Mouse (Mus musculus) stomach, postnatal 0 days (tissue): ENCODE data around the gene C530008M17Rik. TPM values are rescaled to one million over a fixed set of nuclear protein-coding genes. Genes with fewer than 3 reads are reported as not detected.

Experiments
- ATAC-seq: fragments of 200-750 bp; cut with Nextera tagmentation; 2 replicates; pipeline ENCODE4 v1.8.0; 2017; ENCODE audit not compliant: low FRiP score, low TSS enrichment
- DNase-seq: peaks from one replicate; pipeline ENCODE4 v3.0.0-alpha.2; 2016; ENCODE audit warnings: low spot score
- H3K27ac ChIP-seq: fragments of 300-500 bp; sonication (generic); replicated peaks from 2 replicates; pipeline ENCODE4 v1.5.1; 2014; ENCODE audit warnings: mild to moderate bottlenecking, control low read depth
- H3K27me3 ChIP-seq: fragments of 300-500 bp; sonication (generic); 2 replicates; pipeline ENCODE4 v1.6.1; 2014; ENCODE audit warnings: low read length; ENCODE audit not compliant: control insufficient read depth, insufficient read depth
- H3K36me3 ChIP-seq: fragments of 300-500 bp; sonication (generic); 2 replicates; pipeline ENCODE4 v1.6.1; 2014; ENCODE audit warnings: low read length, mixed read lengths; ENCODE audit not compliant: control insufficient read depth, insufficient read depth
- H3K4me1 ChIP-seq: fragments of 300-500 bp; sonication (generic); replicated peaks from 2 replicates; pipeline ENCODE4 v1.6.1; 2014; ENCODE audit warnings: antibody characterized with exemption; ENCODE audit not compliant: control insufficient read depth, insufficient read depth
- H3K4me2 ChIP-seq: fragments of 300-500 bp; sonication (generic); replicated peaks from 2 replicates; pipeline ENCODE4 v1.6.1; 2014; ENCODE audit warnings: low read depth, mild to moderate bottlenecking, control low read depth, moderate library complexity
- H3K4me3 ChIP-seq: fragments of 300-500 bp; sonication (generic); 2 replicates; pipeline ENCODE4 v1.5.1; 2014; ENCODE audit warnings: low read depth, low read length, control low read depth
- H3K9ac ChIP-seq: fragments of 300-500 bp; sonication (generic); 2 replicates; pipeline ENCODE4 v1.6.1; 2014; ENCODE audit warnings: mild to moderate bottlenecking, low read length, control low read depth, mixed read lengths
- H3K9me3 ChIP-seq: fragments of 300-500 bp; sonication (generic); 2 replicates; pipeline ENCODE4 v1.6.1; 2016; ENCODE audit warnings: low read length; ENCODE audit not compliant: control insufficient read depth
- CTCF ChIP-seq: IDR thresholded peaks from 2 replicates; pipeline ENCODE4 v1.5.1; 2016; ENCODE audit warnings: antibody characterized with exemption, low read depth, mild to moderate bottlenecking, moderate library complexity
- EP300 ChIP-seq: optimal IDR thresholded peaks from 2 replicates; pipeline ENCODE3; 2016; ENCODE audit warnings: antibody characterized with exemption
- WGBS: fragments of 180-500 bp; shearing (Covaris S2); extraction: QIAGEN DNeasy Blood & Tissue Kit; methylation state at CpG from one replicate; pipeline ENCODE4 v1.1.7; 2014; 5-methylcytosine and 5-hydroxymethylcytosine counted together
- polyA plus RNA-seq: library from polyadenylated mRNA; unstranded; fragments of >200 nt; fragmentation: Nextera tagmentation; extraction: Ambion mirVana; gene quantifications from 2 replicates; pipeline ENCODE4 v1.2.1, GENCODE M21; 2015

C530008M17Rik gene
- polyA plus RNA-seq, 1 experiment from 2014 or later = 3.6 TPM

DNA sequence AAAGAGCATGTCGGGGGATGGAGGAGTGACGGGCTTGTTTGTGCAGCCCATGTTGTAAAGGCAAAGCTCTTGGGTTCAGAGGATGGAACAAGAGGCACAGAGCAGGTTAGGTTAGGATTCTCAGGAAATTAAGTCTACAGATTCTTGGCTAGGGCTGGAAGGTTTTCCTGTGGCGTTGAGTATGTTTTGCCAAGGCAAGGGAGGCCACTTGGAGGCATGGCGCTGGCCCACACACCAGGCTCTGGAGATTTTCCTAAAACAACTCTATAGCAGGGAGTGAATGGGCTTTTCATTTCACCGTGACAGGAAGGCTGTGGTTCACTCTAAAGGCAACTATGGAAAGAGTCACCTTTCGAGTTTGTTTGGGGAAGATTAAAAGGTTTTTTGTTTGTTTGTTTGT lies 32.3 kb downstream of the C530008M17Rik start:
- WGBS = 83% methylated on average over 6 of the region's 6 CpGs

DNA sequence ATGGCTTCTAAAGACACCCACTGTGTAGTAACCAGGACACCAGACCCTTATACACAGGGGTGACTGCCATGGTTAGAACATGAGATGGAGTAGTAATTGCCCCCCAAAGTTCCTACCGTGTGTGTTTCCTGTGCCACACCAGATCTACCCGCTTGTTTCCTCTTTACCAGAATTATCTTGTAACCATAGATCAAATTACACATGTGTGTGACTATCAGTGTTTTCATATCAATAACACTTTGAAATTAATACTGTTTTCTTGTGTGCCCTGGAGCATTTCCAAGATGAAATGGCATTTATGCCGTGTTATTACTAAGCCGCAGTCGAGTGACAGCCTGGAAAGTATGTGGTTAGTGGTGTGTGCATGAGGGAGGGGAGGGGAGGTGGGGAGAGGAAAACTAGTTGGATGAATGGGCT lies 33.9 kb downstream of the C530008M17Rik start:
- Histone ChIP-seq H3K9me3 (no peaks in the 10 kb centered on the region), H3K4me3 (no peak overlapping the region), H3K36me3 (no peaks in the 10 kb centered on the region), H3K4me2 (no peak overlapping the region), H3K9ac (no peak overlapping the region), H3K27ac (no peak overlapping the region), H3K4me1 (no peaks in the 10 kb centered on the region), H3K27me3 (no peaks in the 10 kb centered on the region)
- DNase-seq (no peak), ATAC-seq (no peak)
- TF ChIP-seq EP300 (no peak), CTCF (no peak)
- WGBS = 65% methylated on average over 5 of the region's 5 CpGs

More for the DNA sequence above, 32.3 kb downstream of the C530008M17Rik start:
- no peaks in the 10 kb centered on the region for H3K4me1 ChIP-seq
- ATAC-seq (no peak), DNase-seq (no peak)
- H3K9ac ChIP-seq = no peak overlapping the region
- H3K27ac ChIP-seq = no peak overlapping the region
- H3K36me3 ChIP-seq = no peaks in the 10 kb centered on the region
- no peaks in the 10 kb centered on the region for H3K27me3 ChIP-seq
- H3K4me3 ChIP-seq = no peak overlapping the region
- no peaks in the 10 kb centered on the region for H3K9me3 ChIP-seq
- no peak overlapping the region for H3K4me2 ChIP-seq
- no peak for TF ChIP-seq CTCF
- TF ChIP-seq EP300 = no peak

DNA sequence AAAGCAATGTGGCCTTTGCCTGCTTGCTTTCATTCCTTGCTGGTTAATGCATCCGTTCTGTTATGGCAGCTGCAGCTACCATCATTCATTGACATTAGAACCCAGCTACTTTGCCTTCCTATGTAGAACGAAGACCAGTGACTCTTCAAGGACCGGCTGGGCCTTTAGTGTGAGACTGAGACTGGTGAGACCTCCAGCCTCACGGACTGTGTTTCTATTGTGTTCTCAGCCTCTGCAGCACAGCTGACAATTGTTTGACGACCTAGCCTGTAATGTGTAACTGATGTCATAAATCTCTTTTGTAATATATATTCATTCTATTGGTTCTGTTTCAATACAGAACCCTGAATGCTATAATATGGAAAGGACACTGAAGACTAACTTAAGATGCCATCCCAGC lies 34.9 kb downstream of the C530008M17Rik start:
- 83% methylated on average over 5 of the region's 5 CpGs for WGBS
- H3K4me2 ChIP-seq = no peak overlapping the region
- no peak for ATAC-seq

DNA sequence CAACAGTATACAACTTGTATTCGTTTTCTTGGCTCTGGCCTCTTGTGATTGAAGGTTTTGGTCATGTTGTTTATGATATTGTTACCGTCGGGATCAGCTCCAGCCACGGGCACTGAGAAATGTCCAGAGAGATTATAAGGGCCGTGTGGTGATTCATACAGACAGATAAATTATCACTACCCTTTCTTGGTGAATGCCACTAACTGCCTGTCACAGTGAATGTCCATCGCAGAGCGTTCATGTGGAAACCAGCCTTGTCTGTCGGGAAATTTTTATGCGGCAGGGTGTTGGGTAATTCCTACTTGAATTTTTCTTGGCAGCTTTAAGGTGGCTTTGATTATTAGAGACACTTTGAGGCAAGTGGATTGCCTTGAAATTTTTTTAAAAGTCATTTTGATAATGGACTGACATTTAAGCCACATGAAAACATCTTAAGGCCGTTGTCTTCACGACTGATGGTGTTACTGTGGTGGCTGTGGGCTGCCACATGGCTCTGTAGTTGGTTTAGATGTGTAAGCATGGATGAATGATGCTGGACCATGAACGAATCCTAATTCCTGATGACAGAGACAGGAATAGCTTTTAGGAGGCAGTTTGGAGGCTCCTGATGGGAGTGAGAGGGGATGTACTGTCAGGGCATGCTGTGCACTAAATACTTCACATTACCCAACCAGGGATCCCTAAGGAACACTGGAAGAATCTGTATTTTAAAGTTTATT lies 35.6 kb downstream of the C530008M17Rik start:
- Histone ChIP-seq H3K4me1 (no peaks in the 10 kb centered on the region), H3K9ac (no peak overlapping the region), H3K27me3 (no peaks in the 10 kb centered on the region), H3K4me2 (no peak overlapping the region), H3K9me3 (no peaks in the 10 kb centered on the region), H3K4me3 (no peak overlapping the region), H3K27ac (no peak overlapping the region), H3K36me3 (no peaks in the 10 kb centered on the region)
- DNase-seq (no peak), ATAC-seq (no peak)
- WGBS = 76% methylated on average over 12 of the region's 12 CpGs
- no peak for TF ChIP-seq CTCF
- TF ChIP-seq EP300 = no peak

More for the DNA sequence above, 34.9 kb downstream of the C530008M17Rik start:
- Histone ChIP-seq H3K4me1 (no peaks in the 10 kb centered on the region), H3K9me3 (no peaks in the 10 kb centered on the region), H3K4me3 (no peak overlapping the region), H3K36me3 (no peaks in the 10 kb centered on the region), H3K27me3 (no peaks in the 10 kb centered on the region), H3K27ac (no peak overlapping the region), H3K9ac (no peak overlapping the region)
- DNase-seq = no peak
- TF ChIP-seq EP300 (no peak), CTCF (no peak)

DNA sequence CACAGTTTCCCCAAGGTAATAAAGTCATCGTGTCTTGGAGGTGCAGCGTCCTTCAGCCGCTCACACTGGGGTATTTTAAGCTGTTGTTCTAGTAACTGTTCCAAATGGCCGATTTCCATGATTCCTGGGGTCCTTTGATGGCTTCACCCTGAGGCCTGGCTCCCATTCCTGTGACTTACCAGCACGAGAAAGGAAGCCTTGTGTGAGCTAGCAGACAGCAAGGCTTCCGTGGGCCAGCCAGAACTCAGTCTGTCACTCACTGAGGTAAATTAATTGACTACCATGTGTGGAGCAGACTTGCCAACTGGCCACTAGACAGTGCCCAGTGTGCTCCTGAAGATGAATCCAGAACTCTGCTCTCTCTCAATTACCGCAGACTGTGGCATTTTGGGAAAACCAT lies 41.2 kb downstream of the C530008M17Rik start:
- DNase-seq = no peak
- no peak overlapping the region for H3K4me2 ChIP-seq
- no peak overlapping the region for H3K4me3 ChIP-seq
- no peaks in the 10 kb centered on the region for H3K27me3 ChIP-seq
- no peaks in the 10 kb centered on the region for H3K36me3 ChIP-seq
- no peak overlapping the region for H3K9ac ChIP-seq
- no peak for TF ChIP-seq CTCF
- no peak overlapping the region for H3K27ac ChIP-seq
- no peak for ATAC-seq
- WGBS = 89% methylated on average over 7 of the region's 7 CpGs
- H3K4me1 ChIP-seq = no peaks in the 10 kb centered on the region
- no peaks in the 10 kb centered on the region for H3K9me3 ChIP-seq

DNA sequence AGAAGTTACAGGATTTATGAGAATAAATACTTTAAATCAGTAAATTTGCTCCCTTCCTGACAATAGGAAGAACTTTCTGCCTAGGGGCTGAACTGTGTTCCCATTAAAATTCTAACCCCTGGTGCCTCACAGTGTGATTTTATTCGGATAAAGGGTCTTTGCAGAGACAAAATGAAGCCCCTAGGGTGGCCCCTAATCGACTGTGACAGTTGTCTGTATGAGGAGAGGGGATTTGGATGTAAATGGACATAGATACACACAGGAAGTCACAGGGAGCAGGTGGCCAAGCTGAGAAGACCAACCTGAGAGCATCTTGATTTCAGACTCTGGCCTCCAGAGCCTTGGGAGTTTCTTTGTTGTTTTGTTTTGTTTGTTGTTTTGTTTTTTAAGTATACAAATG lies 41.9 kb downstream of the C530008M17Rik start:
- DNase-seq (no peak), ATAC-seq (no peak)
- Histone ChIP-seq H3K9ac (no peak overlapping the region), H3K4me3 (no peak overlapping the region), H3K36me3 (no peaks in the 10 kb centered on the region), H3K27me3 (no peaks in the 10 kb centered on the region), H3K4me2 (no peak overlapping the region), H3K9me3 (no peaks in the 10 kb centered on the region), H3K4me1 (no peaks in the 10 kb centered on the region), H3K27ac (no peak overlapping the region)
- TF ChIP-seq CTCF (no peak), EP300 (no peak)
- WGBS = 44% methylated on average over 2 of the region's 2 CpGs
